Mouse (Mus musculus) bone marrow macrophage, adult 2 months (primary cell): ENCODE results near the gene Phf21a. TPM values are rescaled to one million over a fixed set of nuclear protein-coding genes. Genes with fewer than 3 reads are reported as not detected.
A peak's percentile ranks its signal among the peaks of the same experiment; 100 is the strongest.

Experiments used
- H3K27ac ChIP-seq: 2 replicates; pipeline ENCODE4 v1.5.1; 2012; ENCODE audit warnings: low read depth, low read length; ENCODE audit not compliant: insufficient read depth
- H3K4me1 ChIP-seq: 2 replicates; pipeline ENCODE4 v1.6.1; 2012; ENCODE audit warnings: low read length; ENCODE audit not compliant: control insufficient read depth, insufficient read depth
- H3K4me3 ChIP-seq: 2 replicates; pipeline ENCODE4 v1.5.1; 2012; ENCODE audit warnings: mild to moderate bottlenecking, low read length, moderate library complexity; ENCODE audit not compliant: insufficient read depth
- CTCF ChIP-seq: IDR thresholded peaks from 2 replicates; pipeline ENCODE4 v1.5.1; 2012; ENCODE audit warnings: low read depth, mild to moderate bottlenecking, low read length, moderate library complexity
- POLR2A ChIP-seq: IDR thresholded peaks from 2 replicates; pipeline ENCODE4 v1.6.1; 2012; ENCODE audit warnings: mild to moderate bottlenecking, low read depth, low read length, borderline replicate concordance
- polyA plus RNA-seq: library from polyadenylated mRNA; stranded (reverse); fragments of >200 nt; gene quantifications from 2 replicates; pipeline ENCODE4 v1.2.4, GENCODE M21; 2012; ENCODE audit not compliant: missing spikeins, insufficient read depth, insufficient read length

Gene Phf21a
- polyA plus RNA-seq, 1 experiment: 81.5 TPM

DNA sequence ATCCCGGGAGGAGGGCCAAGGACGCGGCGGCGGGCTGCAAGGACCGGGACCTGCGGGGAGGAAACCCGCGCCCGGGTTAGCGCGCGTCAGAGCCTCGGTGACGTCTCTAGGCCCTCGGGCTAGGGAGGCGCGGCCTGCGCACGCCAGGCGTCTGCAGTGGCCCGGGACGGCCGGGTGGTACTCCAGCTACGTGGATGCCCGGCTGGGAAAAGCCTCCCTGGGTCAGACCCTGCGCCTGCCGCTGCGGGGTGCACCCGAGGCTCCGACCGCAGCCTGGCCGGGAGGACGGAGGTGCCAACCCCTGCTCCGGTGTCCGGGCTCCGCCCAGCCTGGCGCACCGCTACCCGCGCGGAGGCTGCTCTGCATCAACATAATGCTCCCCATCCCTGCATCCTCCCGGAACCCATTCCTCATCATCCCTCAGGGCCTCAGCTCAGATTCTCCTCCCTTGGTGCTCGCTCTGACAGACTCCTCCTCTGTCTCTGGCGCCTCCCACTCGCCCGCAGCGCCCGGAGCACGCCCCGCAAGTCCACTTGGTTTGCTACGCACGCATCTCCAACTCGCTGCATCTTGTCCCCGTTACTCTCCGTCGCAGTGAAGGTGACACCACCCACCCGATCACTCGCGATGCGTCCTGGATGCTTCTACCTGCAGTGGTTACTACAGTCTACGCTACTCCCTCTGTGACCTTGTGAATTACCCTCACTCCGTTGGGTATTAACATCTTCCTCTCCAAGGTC, 33.3 kb upstream of the Phf21a start:
- Histone ChIP-seq H3K4me3 (peak overlapping the region; percentile 55), H3K4me1 (peaks cover 8% of the 10 kb centered on the region), H3K27ac (no peak overlapping the region)
- TF ChIP-seq POLR2A (no peak), CTCF (no peak)

GRCm38 (mm10) chr2:92060291-92060690, 32.6 kb upstream of the Phf21a start:
- Histone ChIP-seq H3K27ac (no peak overlapping the region), H3K4me3 (peak overlapping the region; percentile 55), H3K4me1 (peaks cover 10% of the 10 kb centered on the region)
- TF ChIP-seq CTCF (no peak), POLR2A (no peak)

DNA sequence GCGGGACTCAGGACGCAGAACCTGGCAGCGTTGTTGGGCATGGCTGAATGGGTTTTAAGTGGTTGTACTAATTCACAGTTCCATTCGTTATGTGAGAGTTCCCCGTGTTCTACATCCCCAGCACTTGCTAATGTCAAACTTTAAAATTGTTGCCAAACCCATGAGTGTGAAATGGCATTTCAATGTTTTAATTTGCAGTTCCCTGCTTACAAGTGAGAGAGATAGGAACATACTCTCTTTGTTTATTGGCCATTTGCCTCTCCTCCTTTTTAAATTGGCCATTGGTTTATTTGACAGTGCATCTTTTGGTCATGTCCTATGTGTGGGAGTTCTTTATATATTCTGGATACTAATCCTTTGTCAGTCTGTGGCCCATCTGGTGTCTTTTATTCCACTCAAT, 31.6 kb upstream of the Phf21a start:
- Histone ChIP-seq H3K4me3 (no peak overlapping the region), H3K27ac (no peak overlapping the region), H3K4me1 (peaks cover 11% of the 10 kb centered on the region)
- TF ChIP-seq POLR2A (no peak), CTCF (no peak)

- TF ChIP-seq CTCF (no peak), POLR2A (no peak)
- peaks cover 18% of the 10 kb centered on the region for H3K4me1 ChIP-seq
These were observed 29.8 kb upstream of the Phf21a start for GRCm38 (mm10) chr2:92063106-92063505.

GRCm38 (mm10) chr2:92065269-92065888, 27.5 kb upstream of the Phf21a start:
- H3K27ac ChIP-seq: peak overlapping the region; percentile 8; the same call in 1 of the 2 replicates
- no peak overlapping the region for H3K4me3 ChIP-seq
- TF ChIP-seq CTCF: no peak
- no peak for TF ChIP-seq POLR2A
- peaks cover 18% of the 10 kb centered on the region for H3K4me1 ChIP-seq

More at GRCm38 (mm10) chr2:92063106-92063505, 29.8 kb upstream of the Phf21a start:
- Histone ChIP-seq H3K4me3 (no peak overlapping the region), H3K27ac (no peak overlapping the region)

GRCm38 (mm10) chr2:92065938-92066337, 27.0 kb upstream of the Phf21a start:
- H3K4me3 ChIP-seq: no peak overlapping the region

DNA sequence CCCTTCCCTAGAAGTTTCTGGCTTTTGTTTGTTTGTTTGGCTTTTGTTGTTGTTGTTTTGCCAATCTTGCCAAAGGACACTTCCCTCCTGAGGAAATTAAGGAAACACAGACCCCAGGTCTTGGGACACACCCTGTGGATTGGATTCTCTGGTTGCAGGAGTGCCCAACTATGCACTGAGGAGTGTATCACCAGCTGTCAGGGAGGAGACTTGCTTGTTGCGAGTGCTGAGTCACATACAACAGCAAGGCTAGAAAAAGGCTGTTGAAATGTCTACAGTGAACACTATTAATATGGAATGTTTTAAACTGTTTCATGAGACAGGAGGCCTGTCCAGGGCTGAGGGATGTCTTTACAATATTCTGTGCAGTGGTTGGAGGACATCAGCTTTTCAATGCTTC, 26.0 kb upstream of the Phf21a start:
- Histone ChIP-seq H3K27ac (no peak overlapping the region; the same call in 1 of the 2 replicates), H3K4me1 (peaks cover 18% of the 10 kb centered on the region), H3K4me3 (no peak overlapping the region)
- TF ChIP-seq POLR2A: no peak
- no peak for TF ChIP-seq CTCF

More at GRCm38 (mm10) chr2:92065938-92066337, 27.0 kb upstream of the Phf21a start:
- no peak overlapping the region for H3K27ac ChIP-seq
- TF ChIP-seq CTCF: no peak
- no peak for TF ChIP-seq POLR2A
- peaks cover 18% of the 10 kb centered on the region for H3K4me1 ChIP-seq

- no peak overlapping the region for H3K4me3 ChIP-seq
- TF ChIP-seq POLR2A (no peak), CTCF (no peak)
- H3K27ac ChIP-seq: no peak overlapping the region
- peaks cover 18% of the 10 kb centered on the region for H3K4me1 ChIP-seq
These were observed 25.3 kb upstream of the Phf21a start for GRCm38 (mm10) chr2:92067600-92067999.

GRCm38 (mm10) chr2:92069630-92070029, 23.3 kb upstream of the Phf21a start:
- TF ChIP-seq POLR2A (no peak), CTCF (no peak)
- H3K4me1 ChIP-seq: peaks cover 18% of the 10 kb centered on the region
- no peak overlapping the region for H3K27ac ChIP-seq
- H3K4me3 ChIP-seq: no peak overlapping the region

- H3K4me3 ChIP-seq: no peak overlapping the region
- TF ChIP-seq CTCF (no peak), POLR2A (no peak)
- H3K27ac ChIP-seq: no peak overlapping the region
- H3K4me1 ChIP-seq: peaks cover 9% of the 10 kb centered on the region
These were observed 21.8 kb upstream of the Phf21a start for GRCm38 (mm10) chr2:92071143-92071542.
